Mouse (Mus musculus) G1E-ER4 (cell line): ENCODE measurements around the gene Trpc2. TPM values are rescaled to one million over a fixed set of nuclear protein-coding genes. Genes with fewer than 3 reads are reported as not detected.

ENCODE experiments used
- GATA1 ChIP-seq: IDR thresholded peaks from one replicate; pipeline ENCODE4 v1.8.0; 2012; ENCODE audit warnings: low read length, inconsistent platforms
- polyA plus RNA-seq: library from polyadenylated mRNA; stranded (reverse); fragments of >175 nt; gene quantifications from 2 replicates; pipeline ENCODE4 v1.2.3, GENCODE M21; 2012

The Trpc2 gene
- polyA plus RNA-seq, 1 experiment = not detected

GRCm38 (mm10) chr7:102087336-102087735, 4.4 kb downstream of the Trpc2 start:
- no peak for TF ChIP-seq GATA1

DNA sequence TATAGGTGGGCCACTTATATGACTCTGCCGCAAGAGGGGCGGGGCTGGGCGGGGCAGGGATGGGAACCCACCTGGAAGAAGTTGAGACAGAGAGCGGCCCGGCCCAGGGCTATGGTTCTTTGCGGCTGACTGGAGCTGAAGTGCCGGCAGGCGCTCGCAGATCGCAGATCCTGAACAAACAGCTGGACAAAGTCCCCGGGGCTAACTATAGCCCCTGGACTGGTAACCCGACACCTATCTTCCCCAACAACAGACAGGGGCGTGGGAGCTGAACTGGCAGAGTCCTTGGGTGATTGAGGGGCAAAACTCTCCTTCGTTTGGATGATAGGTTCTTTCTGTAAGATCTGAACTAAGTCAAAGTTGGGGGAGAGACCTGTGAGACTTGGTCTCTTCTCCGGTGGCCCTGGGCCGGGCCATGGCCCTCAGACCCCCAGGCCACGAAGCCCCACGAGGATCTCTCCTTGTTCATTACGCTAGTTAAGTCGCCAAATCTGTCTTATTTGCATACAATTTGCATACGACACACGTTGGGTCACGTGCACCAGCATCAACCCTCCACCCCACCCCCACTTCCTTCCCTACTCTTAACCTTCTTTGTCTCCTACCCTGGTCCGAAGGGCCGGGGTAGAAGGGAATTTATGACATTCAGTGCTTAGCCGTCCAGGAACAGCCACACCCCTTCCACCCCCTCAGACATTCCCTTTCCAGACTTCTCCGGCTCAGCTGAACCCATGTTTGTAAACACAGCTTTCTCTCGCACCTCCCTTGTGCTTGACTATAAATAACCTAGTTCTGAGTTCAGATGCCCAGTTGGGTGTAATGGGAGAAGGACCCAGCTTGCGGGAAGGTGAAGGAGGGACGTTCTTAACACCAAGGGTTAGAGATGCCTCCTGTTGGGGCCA, 17.1 kb downstream of the Trpc2 start:
- TF ChIP-seq GATA1 = no peak

DNA sequence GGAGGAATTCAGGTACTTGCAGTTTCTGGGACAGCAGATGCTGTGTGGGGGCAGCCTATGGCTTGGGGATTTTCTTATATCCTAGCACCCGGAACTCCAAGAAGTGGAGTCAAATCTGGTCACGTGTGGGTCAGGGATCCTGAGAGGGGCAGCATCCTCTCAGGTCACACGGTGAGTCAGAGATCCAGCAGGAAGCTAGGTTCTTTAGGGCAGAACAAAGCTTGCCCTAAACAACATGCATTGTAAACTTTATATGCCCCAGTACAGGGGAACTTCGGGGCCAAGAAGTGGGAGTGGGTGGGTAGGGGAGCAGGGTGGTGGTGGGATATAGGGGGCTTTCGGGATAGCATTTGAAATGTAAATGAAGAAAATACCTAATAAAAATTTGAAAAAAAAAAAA, 18.0 kb downstream of the Trpc2 start:
- TF ChIP-seq GATA1 = no peak

DNA sequence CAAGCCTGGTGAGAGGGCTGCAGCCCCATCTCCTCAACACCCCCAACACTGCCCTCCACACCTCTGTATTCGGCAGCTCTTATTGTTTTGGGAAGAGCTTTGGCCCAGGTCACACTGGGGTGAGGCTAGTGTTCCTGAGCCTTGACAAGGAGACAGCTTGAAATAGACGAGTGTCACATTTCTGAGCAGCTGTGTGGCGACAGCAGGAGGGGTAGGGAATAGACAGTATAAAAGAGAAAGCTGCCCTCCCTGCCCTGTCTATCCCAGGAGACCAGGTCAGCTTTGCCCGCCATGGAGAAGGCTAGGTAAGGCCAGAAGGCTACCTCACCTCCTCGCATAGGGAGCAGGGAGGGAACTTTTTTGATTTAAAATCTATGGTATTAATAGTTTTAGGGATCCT, 18.6 kb downstream of the Trpc2 start, which contains the start of gene Art1:
Gene Art1 (plus strand): TSS at position 257 of the 400 bp plus-strand sequence.
- TF ChIP-seq GATA1 = no peak

- TF ChIP-seq GATA1 = no peak
Observed at GRCm38 (mm10) chr7:102102241-102102640, 19.3 kb downstream of the Trpc2 start.

DNA sequence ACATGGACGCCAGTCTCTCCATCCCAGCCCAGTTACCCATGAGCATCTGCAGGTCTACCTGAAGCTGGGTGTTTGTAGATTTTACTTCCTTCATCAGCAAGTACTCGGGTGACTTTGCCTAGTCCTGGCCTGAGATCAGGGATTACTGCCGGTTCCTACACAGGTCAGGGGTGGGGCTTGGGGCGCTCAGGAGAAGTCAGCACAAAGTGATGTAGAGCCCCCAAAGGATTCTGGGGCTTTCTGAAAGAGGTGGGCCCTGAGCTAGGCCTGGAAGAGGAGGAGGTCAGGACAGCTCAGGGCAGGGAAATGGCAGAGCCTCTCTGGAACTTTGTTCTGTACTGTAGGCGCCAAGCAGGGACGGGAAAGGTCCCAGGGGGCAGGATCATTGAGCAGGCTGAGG, 19.8 kb downstream of the Trpc2 start:
- TF ChIP-seq GATA1 = no peak

DNA sequence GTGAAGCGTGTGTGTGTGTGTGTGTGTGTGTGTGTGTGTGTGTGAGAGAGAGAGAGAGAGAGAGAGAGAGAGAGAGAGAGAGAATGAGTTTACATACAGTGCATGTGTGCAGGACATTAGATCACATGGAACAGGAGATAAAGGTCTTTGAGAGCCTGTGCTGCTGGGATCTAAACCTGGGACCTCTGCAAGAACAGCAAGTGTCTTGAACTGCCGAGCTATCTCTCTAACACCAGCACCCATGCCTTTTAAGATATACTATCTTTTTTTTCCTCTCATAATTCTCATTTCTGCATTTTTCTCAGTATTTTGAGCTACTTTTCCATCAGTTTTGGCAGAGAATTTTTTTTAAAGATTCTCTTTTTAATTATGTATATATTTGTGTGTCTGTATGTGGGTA, 20.6 kb downstream of the Trpc2 start:
- no peak for TF ChIP-seq GATA1

- TF ChIP-seq GATA1 = no peak
Observed at GRCm38 (mm10) chr7:102104126-102104525, 21.2 kb downstream of the Trpc2 start.

DNA sequence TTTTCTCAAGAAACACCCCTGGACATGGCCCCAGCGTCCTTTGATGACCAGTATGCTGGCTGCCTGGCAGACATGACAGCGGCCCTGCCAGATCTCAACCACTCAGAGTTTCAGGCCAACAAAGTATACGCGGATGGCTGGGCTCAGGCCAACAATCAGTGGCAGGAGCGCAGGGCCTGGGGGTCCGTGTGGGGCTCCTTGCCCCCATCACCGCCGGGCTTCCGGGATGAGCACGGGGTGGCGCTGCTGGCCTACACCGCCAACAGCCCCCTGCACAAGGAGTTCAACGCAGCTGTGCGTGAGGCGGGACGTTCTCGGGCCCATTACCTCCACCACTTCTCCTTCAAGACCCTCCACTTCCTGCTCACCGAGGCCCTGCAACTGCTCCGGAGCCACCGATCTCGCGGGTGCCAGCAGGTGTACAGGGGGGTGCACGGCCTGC, 23.8 kb downstream of the Trpc2 start:
- TF ChIP-seq GATA1 = no peak

GRCm38 (mm10) chr7:102108206-102108605, 25.3 kb downstream of the Trpc2 start:
- no peak for TF ChIP-seq GATA1

DNA sequence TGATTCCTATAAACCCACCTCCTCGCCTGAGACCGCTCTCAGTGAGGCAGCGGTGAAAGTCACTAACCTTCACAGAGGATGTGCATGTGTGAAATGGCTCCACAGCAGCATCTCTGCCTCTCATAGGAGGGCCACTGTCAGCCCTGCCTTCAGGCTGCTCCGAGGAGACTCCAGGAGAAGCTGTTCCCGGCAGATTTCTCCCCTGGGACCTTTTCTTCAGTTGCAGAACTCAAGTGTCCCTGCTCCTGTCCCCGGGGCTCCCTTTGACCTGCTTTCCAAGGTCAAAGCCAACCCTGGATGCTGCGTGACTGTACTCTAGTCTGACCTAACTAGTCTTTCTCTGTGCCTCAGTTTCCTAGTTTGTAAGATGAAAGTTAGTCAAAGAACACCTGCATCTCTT, 26.3 kb downstream of the Trpc2 start, which contains the start of gene Art5:
Gene Art5 (minus strand): TSS at position 319 of the 400 bp plus-strand sequence.
- no peak for TF ChIP-seq GATA1

- no peak for TF ChIP-seq GATA1
Observed at GRCm38 (mm10) chr7:102109746-102110145, 26.8 kb downstream of the Trpc2 start.

GRCm38 (mm10) chr7:102113151-102113729, 30.3 kb downstream of the Trpc2 start:
- TF ChIP-seq GATA1 = no peak

- TF ChIP-seq GATA1 = no peak
Observed at GRCm38 (mm10) chr7:102116579-102117331, 33.8 kb downstream of the Trpc2 start, which contains the start of gene Chrna10. Gene Chrna10, minus strand, starts transcription at chr7:102116828.

GRCm38 (mm10) chr7:102117382-102117781, 34.5 kb downstream of the Trpc2 start:
- TF ChIP-seq GATA1 = no peak

DNA sequence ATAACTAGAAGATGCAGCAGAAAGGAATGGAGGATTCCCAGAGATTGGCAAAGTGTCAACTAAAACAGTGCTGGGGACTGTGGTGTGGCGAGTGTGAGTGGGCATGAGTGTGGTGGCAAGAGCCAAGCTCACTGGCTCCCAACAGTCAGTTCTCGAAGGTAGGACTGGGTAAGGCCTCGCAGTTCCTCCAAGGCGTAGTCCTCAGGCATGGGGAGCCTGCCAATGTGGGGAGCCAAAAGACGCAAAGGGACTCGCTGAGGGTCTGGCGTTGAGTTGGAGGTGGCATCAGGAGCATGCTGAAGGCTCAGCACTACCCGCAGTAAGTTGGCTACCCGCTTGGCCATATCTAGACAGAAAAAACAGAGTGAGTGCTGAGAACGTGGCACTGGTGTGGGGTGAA, 37.4 kb downstream of the Trpc2 start:
- TF ChIP-seq GATA1 = no peak
